19 mouse cellular contexts compared by ENCODE assay signal in genomic region chr14:55656935-55657334, GRCm38 (mm10). TPM values are rescaled to one million over a fixed set of nuclear protein-coding genes. Genes with fewer than 3 reads are reported as not detected.
"Had no signal": no experiment of that assay in that cellular context is flagged by ENCODE, and none has a peak within 500 bp of the region (broad histone marks: within the 10 kb centered on the region; RNA-seq: fewer than 3 reads in every experiment).

No protein-coding gene starts in this region.

- H3K4me2 ChIP-seq: limb, embryonic 12.5 days; liver, embryonic 13.5 days; lung, embryonic 15.5 days; midbrain, embryonic 11.5 days; midbrain, embryonic 15.5 days; neural tube, embryonic 12.5 days had no signal

- DNase-seq: kidney, postnatal 10 days; kidney, postnatal 4 days; liver; liver, embryonic 13.5 days; liver, postnatal 0 days; lung, postnatal 14 days; retina, postnatal 1 day; right cerebral cortex, postnatal 4 days; spleen, adult 18-20 months; thymus, postnatal 36 days had no signal

- H3K27me3 ChIP-seq: limb, embryonic 12.5 days; liver, embryonic 13.5 days; lung, embryonic 15.5 days; midbrain, embryonic 15.5 days; neural tube, embryonic 12.5 days had no signal

- H3K27ac ChIP-seq: layer of hippocampus, adult 2 months; limb, embryonic 12.5 days; liver, embryonic 13.5 days; lung, embryonic 15.5 days; macrophage; midbrain, embryonic 15.5 days; neural tube, embryonic 12.5 days had no signal

- H3K4me1 ChIP-seq: neural tube, embryonic 12.5 days had no signal

- ATAC-seq: liver, postnatal 0 days; midbrain, embryonic 15.5 days had no signal

- H3K9me3 ChIP-seq: limb, embryonic 12.5 days; liver, embryonic 13.5 days; lung, embryonic 15.5 days; megakaryocyte, embryonic 14.5 days; midbrain, embryonic 15.5 days; neural tube, embryonic 12.5 days had no signal

- H3K4me3 ChIP-seq: layer of hippocampus, adult 2 months; limb, embryonic 12.5 days; liver, embryonic 13.5 days; lung, embryonic 15.5 days; megakaryocyte, embryonic 14.5 days; midbrain, embryonic 15.5 days; neural tube, embryonic 12.5 days had no signal

- H3K9ac ChIP-seq: limb, embryonic 12.5 days; liver, embryonic 13.5 days; liver, postnatal 0 days; lung, embryonic 15.5 days; midbrain, embryonic 15.5 days; neural tube, embryonic 12.5 days had no signal

RNA-seq across cellular contexts. Expression of gene Tssk4, which starts 7.0 kb away (rescaled TPM):
- total RNA-seq: monocyte, adult 5-6 weeks had no signal
- polyA plus RNA-seq: macrophage had no signal
